Mouse (Mus musculus) lung, adult 10 weeks (tissue): Measurements from ENCODE around the gene D8Ertd738e. TPM values are rescaled to one million over a fixed set of nuclear protein-coding genes. Genes with fewer than 3 reads are reported as not detected.

Experiments used
- polyA plus RNA-seq: library from polyadenylated mRNA; stranded (reverse); fragments of 350-450 nt; fragmentation: Illumina TruSeq; extraction: RNeasy Lipid Tissue Mini Kit (QIAGEN cat#74804); gene quantifications from one replicate; pipeline ENCODE4 v1.2.3, GENCODE M21; 2014; ENCODE audit warnings: low read depth, low replicate concordance; ENCODE audit not compliant: insufficient read depth

D8Ertd738e gene
- polyA plus RNA-seq: 318 TPM

GRCm38 (mm10) chr8:84249257-84250170 lies at the start of gene D8Ertd738e:
Gene D8Ertd738e, minus strand, starts transcription at chr8:84249719.

GRCm38 (mm10) chr8:84269950-84270773 lies 20.6 kb upstream of the D8Ertd738e start, which contains the start of gene Ccdc130:
Gene Ccdc130, minus strand, starts transcription at chr8:84270380.

GRCm38 (mm10) chr8:84256822-84257610 lies 7.5 kb upstream of the D8Ertd738e start, which contains the start of gene Mri1:
Gene Mri1, minus strand, starts transcription at chr8:84257326.

GRCm38 (mm10) chr8:84236998-84237473 lies 12.5 kb downstream of the D8Ertd738e start, which contains the start of gene Zswim4:
Gene Zswim4, minus strand, starts transcription at chr8:84237055.

Other genes with a start within 250 kb of the D8Ertd738e start
- gene 1700067K01Rik, start 248.2 kb downstream of the D8Ertd738e start, polyA plus RNA-seq: 0.24 TPM
- 15.0 TPM for gene 2210011C24Rik, start 237.5 kb downstream of the D8Ertd738e start, polyA plus RNA-seq
- 0.21 TPM for gene Palm3, start 228.2 kb downstream of the D8Ertd738e start, polyA plus RNA-seq
- gene Il27ra, start 207.1 kb downstream of the D8Ertd738e start, polyA plus RNA-seq: 4.3 TPM
- gene Rln3, start 204.7 kb downstream of the D8Ertd738e start, polyA plus RNA-seq: 1.1 TPM
- gene Gm10643, start 184.6 kb downstream of the D8Ertd738e start, polyA plus RNA-seq: 0.87 TPM
- gene Rfx1, start 182.9 kb downstream of the D8Ertd738e start, polyA plus RNA-seq: 6.9 TPM
- 11.5 TPM for gene Dcaf15, start 145.0 kb downstream of the D8Ertd738e start, polyA plus RNA-seq
- 0.66 TPM for gene Podnl1, start 123.7 kb downstream of the D8Ertd738e start, polyA plus RNA-seq
- gene Cc2d1a, start 101.8 kb downstream of the D8Ertd738e start, polyA plus RNA-seq: 11.2 TPM
- 0.99 TPM for gene 4930432K21Rik, start 101.7 kb downstream of the D8Ertd738e start, polyA plus RNA-seq
- gene Nanos3, start 64.5 kb downstream of the D8Ertd738e start, polyA plus RNA-seq: not detected
- gene Zswim4, start 12.7 kb downstream of the D8Ertd738e start, polyA plus RNA-seq: 4.6 TPM
- 15.2 TPM for gene Mri1, start 7.6 kb upstream of the D8Ertd738e start, polyA plus RNA-seq
- 15.0 TPM for gene Ccdc130, start 20.7 kb upstream of the D8Ertd738e start, polyA plus RNA-seq
- gene Cacna1a, start 138.7 kb upstream of the D8Ertd738e start, polyA plus RNA-seq: 0.19 TPM